Mouse (Mus musculus): ENCODE results near the gene Lamtor3. TPM values are rescaled to one million over a fixed set of nuclear protein-coding genes. Genes with fewer than 3 reads are reported as not detected.
"Not testable (repeated sequence)": the region's sequence is repeated elsewhere in the genome, so short reads cannot be mapped to it uniquely, and the experiment has no call there.

Lamtor3 gene
- polyA plus RNA-seq, 1 experiment = 9.4 TPM

DNA sequence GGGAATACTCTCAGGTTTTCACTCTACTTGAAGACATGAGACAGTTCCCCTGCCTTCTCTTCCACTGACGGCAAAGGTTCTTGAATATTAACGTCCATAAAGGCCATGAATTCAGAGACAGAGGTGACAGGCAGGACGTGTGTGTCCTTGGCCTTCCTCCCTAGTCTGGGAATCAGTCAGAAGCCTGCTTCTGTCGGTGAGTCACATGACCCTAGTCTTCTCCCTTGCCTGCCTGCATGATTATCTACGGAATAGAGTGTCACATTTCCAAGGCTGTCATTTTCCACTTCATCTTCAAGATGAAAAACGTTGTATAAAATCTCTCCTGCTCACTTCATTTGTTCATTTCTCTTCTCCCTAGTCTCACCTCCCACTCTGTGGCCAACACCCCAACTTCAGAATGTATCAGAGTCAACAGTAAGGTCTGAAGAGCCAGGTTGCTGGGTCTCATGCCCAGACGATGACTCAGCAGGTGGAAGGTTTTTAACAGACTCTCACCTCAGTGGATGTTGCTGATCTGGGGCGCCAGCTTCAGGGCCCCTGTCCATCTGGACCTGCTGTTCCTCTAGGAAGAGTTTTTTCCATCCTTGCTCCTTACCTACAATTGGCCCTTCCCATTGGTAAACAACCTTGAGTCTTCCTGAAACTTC is 43.6 kb downstream of the Lamtor3 start:
- Histone ChIP-seq H3K4me1 (ENCODE audit: control insufficient read depth, insufficient read depth, insufficient read length, low read length) (no peaks in the 10 kb centered on the region), H3K36me3 (ENCODE audit: control insufficient read depth, insufficient read depth, low read length) (peaks cover 37% of the 10 kb centered on the region), H3K27me3 (ENCODE audit: control insufficient read depth, insufficient read depth, low read length) (no peaks in the 10 kb centered on the region), H3K4me3 (ENCODE audit: low read depth, low read length) (no peak overlapping the region), H3K27ac (ENCODE audit: insufficient read depth, low read depth, low read length) (no peak overlapping the region)
- TF ChIP-seq CTCF (IDR thresholded peaks at IDR 0.05; ENCODE audit: extremely low read depth, insufficient read length, insufficient replicate concordance, low read depth, low read length) (no peak), POLR2A (IDR thresholded peaks at IDR 0.05; ENCODE audit: low read depth, low read length) (no peak)
- 70% methylated on average over 8 of the region's 8 CpGs for WGBS

DNA sequence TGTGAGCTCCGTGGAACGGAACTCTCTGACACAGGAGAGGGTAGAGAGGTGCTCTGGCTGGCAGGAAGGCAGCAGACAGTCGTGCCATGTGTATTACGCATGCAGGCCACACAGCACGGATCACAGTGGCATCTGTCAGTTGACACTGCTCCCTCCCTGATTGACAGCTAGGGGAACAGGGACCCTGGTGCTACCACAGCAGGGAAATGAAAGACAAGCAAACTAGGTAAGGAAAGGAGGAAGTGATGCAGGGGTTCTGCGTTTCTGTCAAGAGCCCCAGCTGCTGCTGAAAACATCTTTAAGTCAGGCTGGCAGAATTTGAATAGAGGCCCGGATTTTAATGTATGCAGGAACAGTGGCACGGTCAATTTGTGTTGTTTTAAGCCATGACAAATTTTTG is 45.2 kb downstream of the Lamtor3 start:
- TF ChIP-seq POLR2A (IDR thresholded peaks at IDR 0.05; ENCODE audit: low read depth, low read length) (no peak), CTCF (IDR thresholded peaks at IDR 0.05; ENCODE audit: extremely low read depth, insufficient read length, insufficient replicate concordance, low read depth, low read length) (no peak)
- no peak overlapping the region for H3K4me3 ChIP-seq (ENCODE audit: low read depth, low read length)
- no peak overlapping the region for H3K27ac ChIP-seq (ENCODE audit: insufficient read depth, low read depth, low read length)
- H3K27me3 ChIP-seq (ENCODE audit: control insufficient read depth, insufficient read depth, low read length) = no peaks in the 10 kb centered on the region
- H3K36me3 ChIP-seq (ENCODE audit: control insufficient read depth, insufficient read depth, low read length) = peaks cover 30% of the 10 kb centered on the region
- H3K4me1 ChIP-seq (ENCODE audit: control insufficient read depth, insufficient read depth, insufficient read length, low read length) = peaks cover 6% of the 10 kb centered on the region; the same call in 1 of the 2 replicates
- 84% methylated on average over 8 of the region's 8 CpGs for WGBS

DNA sequence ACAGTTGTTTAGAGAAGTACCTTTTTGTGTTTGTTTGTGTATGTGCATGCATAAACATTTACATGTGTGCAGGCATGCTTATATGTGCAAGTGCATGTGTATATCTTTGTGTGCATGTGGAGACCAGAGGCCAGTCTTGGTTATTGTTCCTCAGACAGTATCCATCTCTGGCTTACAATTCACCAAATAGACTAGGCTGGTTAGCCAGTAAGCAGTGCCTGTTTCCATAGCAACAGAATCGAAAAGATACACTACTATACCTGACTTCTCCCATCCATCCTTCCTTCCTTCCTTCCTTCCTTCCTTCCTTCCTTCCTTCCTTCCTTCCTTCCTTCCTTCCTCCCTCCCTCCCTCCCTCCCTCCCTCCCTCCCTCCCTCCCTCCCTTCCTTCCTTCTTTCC is 45.7 kb downstream of the Lamtor3 start:
- H3K4me1 ChIP-seq (ENCODE audit: control insufficient read depth, insufficient read depth, insufficient read length, low read length); H3K27me3 ChIP-seq (ENCODE audit: control insufficient read depth, insufficient read depth, low read length): not testable (repeated sequence)
- 63% methylated on average over 1 of the region's 1 CpGs for WGBS

DNA sequence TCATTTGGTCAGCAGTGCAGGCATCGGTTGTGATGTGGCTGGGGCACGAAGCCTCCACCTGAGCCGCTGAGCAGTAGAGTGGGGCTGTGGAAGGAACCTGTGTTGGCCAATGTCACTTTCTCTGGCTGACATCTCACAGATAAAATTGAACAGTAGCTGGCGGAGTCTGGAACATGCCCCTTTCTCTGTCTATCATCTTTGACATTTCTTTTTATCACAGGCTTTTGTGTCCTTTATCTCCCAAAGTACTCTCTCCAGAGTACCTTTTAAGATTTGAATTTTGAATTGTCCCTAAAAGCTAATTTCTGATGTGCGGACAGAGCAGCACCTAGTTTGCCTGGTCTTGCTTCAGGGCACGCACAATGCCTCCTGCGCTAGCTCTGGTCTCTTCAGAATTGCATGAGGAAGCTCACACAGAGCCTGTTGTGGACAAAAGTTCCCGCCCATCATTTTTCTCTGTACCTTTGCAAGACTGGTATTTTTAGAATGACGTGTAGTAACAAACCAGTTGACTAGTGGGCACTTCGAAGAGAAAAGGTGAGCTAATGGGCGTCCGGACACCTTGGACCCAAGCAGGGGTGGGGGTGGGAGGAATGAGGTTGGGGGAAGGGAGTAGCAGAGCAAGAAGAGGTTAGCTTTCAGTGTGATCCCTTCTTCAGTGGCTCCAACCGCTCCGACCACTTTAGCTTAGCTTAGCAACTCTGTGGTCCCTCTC is 50.0 kb downstream of the Lamtor3 start:
- no peaks in the 10 kb centered on the region for H3K27me3 ChIP-seq (ENCODE audit: control insufficient read depth, insufficient read depth, low read length)
- 83% methylated on average over 14 of the region's 14 CpGs for WGBS
- TF ChIP-seq CTCF (IDR thresholded peaks at IDR 0.05; ENCODE audit: extremely low read depth, insufficient read length, insufficient replicate concordance, low read depth, low read length) (peak; percentile 10; the same call in 1 of the 2 replicates), POLR2A (IDR thresholded peaks at IDR 0.05; ENCODE audit: low read depth, low read length) (no peak)
- peaks cover 11% of the 10 kb centered on the region for H3K36me3 ChIP-seq (ENCODE audit: control insufficient read depth, insufficient read depth, low read length)
- H3K27ac ChIP-seq (ENCODE audit: insufficient read depth, low read depth, low read length) = no peak overlapping the region
- no peak overlapping the region for H3K4me3 ChIP-seq (ENCODE audit: low read depth, low read length)
- peaks cover 18% of the 10 kb centered on the region; the same call in 1 of the 2 replicates for H3K4me1 ChIP-seq (ENCODE audit: control insufficient read depth, insufficient read depth, insufficient read length, low read length)

More for the DNA sequence above, 45.7 kb downstream of the Lamtor3 start:
- H3K27ac ChIP-seq (ENCODE audit: insufficient read depth, low read depth, low read length); H3K4me3 ChIP-seq (ENCODE audit: low read depth, low read length): not testable (repeated sequence)
- peaks cover 30% of the 10 kb centered on the region for H3K36me3 ChIP-seq (ENCODE audit: control insufficient read depth, insufficient read depth, low read length)

DNA sequence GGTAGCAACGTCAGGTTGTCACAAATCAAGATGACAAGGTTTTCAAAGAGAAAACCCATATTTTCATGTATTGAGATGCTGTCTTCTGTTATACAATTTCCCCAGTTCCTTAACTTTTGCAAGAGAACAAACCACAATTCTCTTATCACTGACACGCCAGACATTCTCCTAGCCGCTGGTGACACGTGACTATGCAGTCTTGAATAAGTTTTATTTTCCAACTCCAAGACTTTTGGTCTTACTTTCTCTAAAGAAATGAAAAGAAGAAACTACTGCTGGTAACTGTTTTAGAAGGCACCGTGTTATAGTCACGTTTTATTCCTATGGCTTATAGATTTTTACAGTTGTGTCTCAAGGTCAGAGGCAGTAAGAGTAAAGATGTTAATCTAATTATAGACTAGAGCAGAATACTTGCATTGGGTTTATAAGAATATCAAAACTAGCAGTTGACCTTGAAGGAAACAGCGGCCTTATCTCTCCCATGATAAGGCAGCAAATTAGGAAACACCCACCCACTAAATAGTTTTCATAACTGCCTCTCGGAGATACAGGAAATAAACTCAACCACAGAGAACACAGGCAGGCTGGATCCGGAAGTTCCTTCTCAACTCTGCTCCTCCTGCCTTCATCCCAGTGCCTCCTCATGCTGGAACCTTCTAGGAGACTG is 50.6 kb downstream of the Lamtor3 start:
- Histone ChIP-seq H3K4me1 (ENCODE audit: control insufficient read depth, insufficient read depth, insufficient read length, low read length) (peaks cover 18% of the 10 kb centered on the region; the same call in 1 of the 2 replicates), H3K36me3 (ENCODE audit: control insufficient read depth, insufficient read depth, low read length) (peaks cover 8% of the 10 kb centered on the region; the same call in 1 of the 2 replicates), H3K27ac (ENCODE audit: insufficient read depth, low read depth, low read length) (0 out of 2 replicates have a peak overlapping the region, but pooled peaks have one; percentile 17), H3K27me3 (ENCODE audit: control insufficient read depth, insufficient read depth, low read length) (no peaks in the 10 kb centered on the region), H3K4me3 (ENCODE audit: low read depth, low read length) (no peak overlapping the region)
- TF ChIP-seq CTCF (IDR thresholded peaks at IDR 0.05; ENCODE audit: extremely low read depth, insufficient read length, insufficient replicate concordance, low read depth, low read length) = no peak
- no peak for TF ChIP-seq POLR2A (IDR thresholded peaks at IDR 0.05; ENCODE audit: low read depth, low read length)
- 19% methylated on average over 9 of the region's 9 CpGs for WGBS

DNA sequence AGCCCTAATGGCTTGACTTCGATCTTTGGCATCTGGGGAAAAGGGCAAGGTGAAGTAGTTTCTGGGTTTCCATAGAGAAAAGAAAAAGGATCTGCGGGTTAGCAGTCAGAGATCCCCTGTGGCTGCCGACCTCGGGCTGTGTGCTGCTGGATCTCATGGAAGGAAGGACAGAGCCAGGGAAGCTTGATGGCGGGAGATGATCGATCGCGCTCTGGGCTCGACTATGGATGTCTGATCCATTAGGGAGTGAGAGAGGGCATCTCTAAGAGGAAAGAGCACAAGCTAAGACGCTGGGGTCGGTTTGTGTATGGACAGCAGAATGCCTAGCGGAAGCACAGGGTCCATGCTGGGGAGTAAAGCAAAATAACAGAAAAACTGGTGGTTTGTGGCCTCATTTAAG is 51.6 kb downstream of the Lamtor3 start:
- Histone ChIP-seq H3K27ac (ENCODE audit: insufficient read depth, low read depth, low read length) (no peak overlapping the region), H3K4me1 (ENCODE audit: control insufficient read depth, insufficient read depth, insufficient read length, low read length) (peaks cover 23% of the 10 kb centered on the region; the same call in 1 of the 2 replicates), H3K36me3 (ENCODE audit: control insufficient read depth, insufficient read depth, low read length) (peaks cover 8% of the 10 kb centered on the region; the same call in 1 of the 2 replicates), H3K27me3 (ENCODE audit: control insufficient read depth, insufficient read depth, low read length) (no peaks in the 10 kb centered on the region), H3K4me3 (ENCODE audit: low read depth, low read length) (peak overlapping the region; percentile 11; the same call in 1 of the 2 replicates)
- WGBS = 68% methylated on average over 12 of the region's 12 CpGs
- no peak for TF ChIP-seq POLR2A (IDR thresholded peaks at IDR 0.05; ENCODE audit: low read depth, low read length)
- no peak for TF ChIP-seq CTCF (IDR thresholded peaks at IDR 0.05; ENCODE audit: extremely low read depth, insufficient read length, insufficient replicate concordance, low read depth, low read length)

DNA sequence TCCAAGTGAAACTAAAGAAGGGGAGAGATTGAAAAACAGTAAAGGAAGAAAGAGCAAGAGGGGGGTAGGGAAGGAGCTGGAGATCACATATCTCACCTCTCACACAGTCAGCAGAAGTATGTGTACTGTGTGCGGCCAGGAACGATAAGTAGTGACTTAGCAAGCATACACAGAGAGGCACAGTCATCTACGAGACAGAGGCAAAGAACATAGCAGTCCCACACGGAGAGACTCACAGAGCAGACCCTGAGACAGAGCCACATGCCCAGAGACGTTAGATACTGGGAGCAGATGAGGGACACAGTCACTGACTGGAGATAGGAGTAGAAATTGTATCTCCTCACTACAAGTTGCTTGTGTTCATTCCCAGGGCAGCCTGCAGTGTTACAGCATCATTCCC is 53.9 kb downstream of the Lamtor3 start:
- Histone ChIP-seq H3K27ac (ENCODE audit: insufficient read depth, low read depth, low read length) (no peak overlapping the region), H3K27me3 (ENCODE audit: control insufficient read depth, insufficient read depth, low read length) (no peaks in the 10 kb centered on the region), H3K4me3 (ENCODE audit: low read depth, low read length) (no peak overlapping the region), H3K36me3 (ENCODE audit: control insufficient read depth, insufficient read depth, low read length) (peaks cover 11% of the 10 kb centered on the region), H3K4me1 (ENCODE audit: control insufficient read depth, insufficient read depth, insufficient read length, low read length) (peaks cover 30% of the 10 kb centered on the region)
- 68% methylated on average over 5 of the region's 5 CpGs for WGBS
- TF ChIP-seq POLR2A (IDR thresholded peaks at IDR 0.05; ENCODE audit: low read depth, low read length) (no peak), CTCF (IDR thresholded peaks at IDR 0.05; ENCODE audit: extremely low read depth, insufficient read length, insufficient replicate concordance, low read depth, low read length) (no peak)

Measured in small intestine, adult 2 months (tissue).